Mouse (Mus musculus): ENCODE data around the gene Eps8. TPM values are rescaled to one million over a fixed set of nuclear protein-coding genes. Genes with fewer than 3 reads are reported as not detected.
"Not testable (repeated sequence)": the region's sequence is repeated elsewhere in the genome, so short reads cannot be mapped to it uniquely, and the experiment has no call there.

The Eps8 gene
- total RNA-seq, 2 experiments from 2014 or later, result 33.9 to 38.0 TPM

- intact Hi-C loops (cut with DNase I), result loop anchor here (5.0 kb wide), 1 partner anchor 189 kb away; no protein-coding TSS in a partner anchor
- DNase-seq (ENCODE audit: low spot score in 2 of 2), result no peak
Measured at GRCm38 (mm10) chr6:137458136-137458535, 196.5 kb downstream of the Eps8 start.

- DNase-seq (ENCODE audit: low spot score in 2 of 2), result no peak
- intact Hi-C loops (cut with DNase I), result loop anchor here (5.0 kb wide), 1 partner anchor 190 kb away; no protein-coding TSS in a partner anchor
Measured at GRCm38 (mm10) chr6:137457210-137457609, 197.5 kb downstream of the Eps8 start.

- DNase-seq (ENCODE audit: low spot score in 2 of 2), result no peak
- intact Hi-C loops (cut with DNase I), result loop anchor here (5.0 kb wide), 1 partner anchor 191 kb away; no protein-coding TSS in a partner anchor
Measured at GRCm38 (mm10) chr6:137456064-137456463, 198.6 kb downstream of the Eps8 start.

- intact Hi-C loops (cut with DNase I), result loop anchor here (1.0 to 5.0 kb wide), 2 partner anchors 192 to 269 kb away; no protein-coding TSS in a partner anchor
- peak; percentile 28 to 67 for DNase-seq (ENCODE audit: low spot score in 2 of 2)
Measured at GRCm38 (mm10) chr6:137455537-137456041, 199.1 kb downstream of the Eps8 start.

- intact Hi-C loops (cut with DNase I); DNase-seq (ENCODE audit: low spot score in 2 of 2): not testable (repeated sequence)
Measured at GRCm38 (mm10) chr6:137446116-137446515, 208.6 kb downstream of the Eps8 start.

- no peak for DNase-seq (ENCODE audit: low spot score in 2 of 2)
- intact Hi-C loops (cut with DNase I), result no loop called here
Measured at GRCm38 (mm10) chr6:137443089-137443488, 211.6 kb downstream of the Eps8 start.

- DNase-seq (ENCODE audit: low spot score in 2 of 2), result peak; percentile 16 to 73
- intact Hi-C loops (cut with DNase I), result no loop called here
Measured at GRCm38 (mm10) chr6:137440559-137441486, 213.9 kb downstream of the Eps8 start.

- intact Hi-C loops (cut with DNase I), result no loop called here
Measured at GRCm38 (mm10) chr6:137437902-137438580, 216.6 kb downstream of the Eps8 start.

GRCm38 (mm10) chr6:137437486-137437885, 217.2 kb downstream of the Eps8 start:
- no peak for DNase-seq (ENCODE audit: low spot score in 2 of 2)
- intact Hi-C loops (cut with DNase I), result no loop called here

More at GRCm38 (mm10) chr6:137437902-137438580, 216.6 kb downstream of the Eps8 start:
- peak in 1 of 2 experiments; percentile 29 for DNase-seq (ENCODE audit: low spot score in 2 of 2)

GRCm38 (mm10) chr6:137433521-137434137, 221.0 kb downstream of the Eps8 start:
- peak in 1 of 2 experiments; percentile 33 for DNase-seq (ENCODE audit: low spot score in 2 of 2)
- intact Hi-C loops (cut with DNase I), result no loop called here

Other genes with a start within 250 kb of the Eps8 start
- gene Strap, start 80.2 kb upstream of the Eps8 start, total RNA-seq (2021), result 100 to 1,000 TPM; 112 to 123 TPM
- 1 to 10 TPM; 4.1 to 4.7 TPM for gene Dera, start 99.7 kb upstream of the Eps8 start, total RNA-seq (2021)

All from left cerebral cortex, postnatal 25 days (tissue).